Mouse (Mus musculus): ENCODE measurements around the gene Ddx54. TPM values are rescaled to one million over a fixed set of nuclear protein-coding genes. Genes with fewer than 3 reads are reported as not detected.

Ddx54 gene
- polyA plus RNA-seq, 1 experiment from 2014 or later, result 23.2 TPM

GRCm38 (mm10) chr5:120671865-120672264, 59.3 kb downstream of the Ddx54 start:
- H3K27ac ChIP-seq (ENCODE audit: low read depth, low read length), result no peak overlapping the region
- no peak for ATAC-seq (ENCODE audit: low read depth)
- no peaks in the 10 kb centered on the region for H3K4me1 ChIP-seq (ENCODE audit: control insufficient read depth, insufficient read depth, low read length)
- no peak overlapping the region for H3K4me2 ChIP-seq (ENCODE audit: low read depth, low read length)
- 86% methylated on average over 3 of the region's 3 CpGs for WGBS
- H3K27me3 ChIP-seq (ENCODE audit: control insufficient read depth, insufficient read depth, low read length), result no peaks in the 10 kb centered on the region
- H3K4me3 ChIP-seq (ENCODE audit: low read depth, low read length), result no peak overlapping the region
- no peak overlapping the region for H3K9ac ChIP-seq (replicated peaks; ENCODE audit: low read depth, low read length)
- H3K36me3 ChIP-seq (ENCODE audit: control insufficient read depth, insufficient read depth, low read length), result no peaks in the 10 kb centered on the region
- H3K9me3 ChIP-seq (ENCODE audit: control insufficient read depth, low read length), result no peaks in the 10 kb centered on the region

GRCm38 (mm10) chr5:120673626-120674025, 61.1 kb downstream of the Ddx54 start:
- Histone ChIP-seq H3K9ac (replicated peaks; ENCODE audit: low read depth, low read length) (no peak overlapping the region), H3K4me2 (ENCODE audit: low read depth, low read length) (no peak overlapping the region), H3K36me3 (ENCODE audit: control insufficient read depth, insufficient read depth, low read length) (no peaks in the 10 kb centered on the region), H3K9me3 (ENCODE audit: control insufficient read depth, low read length) (no peaks in the 10 kb centered on the region), H3K27me3 (ENCODE audit: control insufficient read depth, insufficient read depth, low read length) (no peaks in the 10 kb centered on the region), H3K4me3 (ENCODE audit: low read depth, low read length) (no peak overlapping the region), H3K27ac (ENCODE audit: low read depth, low read length) (no peak overlapping the region), H3K4me1 (ENCODE audit: control insufficient read depth, insufficient read depth, low read length) (no peaks in the 10 kb centered on the region)
- 15% methylated on average over 12 of the region's 12 CpGs for WGBS
- ATAC-seq (ENCODE audit: low read depth), result no peak

- no peak for ATAC-seq (ENCODE audit: low read depth)
Observed at GRCm38 (mm10) chr5:120674229-120675145, 61.9 kb downstream of the Ddx54 start.

DNA sequence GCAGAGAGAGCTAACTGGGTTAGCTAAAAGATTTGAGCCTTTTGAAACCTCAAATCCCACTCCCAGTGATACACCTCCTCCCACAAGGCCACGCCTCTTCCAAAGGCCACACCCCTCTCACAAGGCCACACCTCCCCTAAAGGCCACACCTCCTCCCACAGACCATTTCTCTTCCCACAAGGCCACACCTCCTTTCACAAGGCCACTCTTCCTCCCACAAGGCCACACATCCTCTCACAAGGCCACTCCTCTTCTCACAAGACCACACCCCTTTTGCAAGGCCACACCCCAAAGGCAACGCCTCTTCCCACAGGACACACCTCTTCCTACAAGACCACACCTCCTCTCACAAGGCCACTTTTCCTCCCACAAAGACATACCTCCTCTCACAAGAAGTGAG, 65.0 kb downstream of the Ddx54 start:
- no peak overlapping the region for H3K27ac ChIP-seq (ENCODE audit: low read depth, low read length)
- H3K27me3 ChIP-seq (ENCODE audit: control insufficient read depth, insufficient read depth, low read length), result no peaks in the 10 kb centered on the region; the same call in 1 of the 2 replicates
- no peak overlapping the region for H3K4me3 ChIP-seq (ENCODE audit: low read depth, low read length)
- 29% methylated on average over 2 of the region's 2 CpGs for WGBS
- peaks cover 15% of the 10 kb centered on the region for H3K4me1 ChIP-seq (ENCODE audit: control insufficient read depth, insufficient read depth, low read length)
- H3K36me3 ChIP-seq (ENCODE audit: control insufficient read depth, insufficient read depth, low read length), result 0 out of 2 replicates have a peak, but pooled peaks cover 3% of the 10 kb centered on the region
- H3K9me3 ChIP-seq (ENCODE audit: control insufficient read depth, low read length), result no peaks in the 10 kb centered on the region
- ATAC-seq (ENCODE audit: low read depth), result no peak
- H3K4me2 ChIP-seq (ENCODE audit: low read depth, low read length), result no peak overlapping the region
- H3K9ac ChIP-seq (replicated peaks; ENCODE audit: low read depth, low read length), result no peak overlapping the region

More at GRCm38 (mm10) chr5:120674229-120675145, 61.9 kb downstream of the Ddx54 start:
- Histone ChIP-seq H3K36me3 (ENCODE audit: control insufficient read depth, insufficient read depth, low read length) (no peaks in the 10 kb centered on the region), H3K4me2 (ENCODE audit: low read depth, low read length) (no peak overlapping the region), H3K27me3 (ENCODE audit: control insufficient read depth, insufficient read depth, low read length) (no peaks in the 10 kb centered on the region), H3K27ac (ENCODE audit: low read depth, low read length) (no peak overlapping the region), H3K9me3 (ENCODE audit: control insufficient read depth, low read length) (no peaks in the 10 kb centered on the region), H3K4me1 (ENCODE audit: control insufficient read depth, insufficient read depth, low read length) (peaks cover 2% of the 10 kb centered on the region; the same call in 1 of the 2 replicates), H3K4me3 (ENCODE audit: low read depth, low read length) (no peak overlapping the region), H3K9ac (replicated peaks; ENCODE audit: low read depth, low read length) (no peak overlapping the region)
- 28% methylated on average over 21 of the region's 21 CpGs for WGBS

Other genes with a start within 250 kb of the Ddx54 start
- gene Lhx5, start 181.0 kb upstream of the Ddx54 start, polyA plus RNA-seq (2014; fragmentation: Nextera tagmentation; extraction: Ambion mirVana), result 27.6 and 28.1 TPM in 2 replicates
- gene Sdsl, start 139.9 kb upstream of the Ddx54 start, polyA plus RNA-seq (2014; fragmentation: Nextera tagmentation; extraction: Ambion mirVana), result 5.8 and 8.3 TPM in 2 replicates
- gene Sds, start 136.2 kb upstream of the Ddx54 start, polyA plus RNA-seq (2014; fragmentation: Nextera tagmentation; extraction: Ambion mirVana), result 0.29 TPM in 1 of 2 replicates, not detected in the other
- gene Plbd2, start 109.1 kb upstream of the Ddx54 start, polyA plus RNA-seq (2014; fragmentation: Nextera tagmentation; extraction: Ambion mirVana), result 30.8 and 30.9 TPM in 2 replicates
- gene Slc8b1, start 101.6 kb upstream of the Ddx54 start, polyA plus RNA-seq (2014; fragmentation: Nextera tagmentation; extraction: Ambion mirVana), result 0.95 and 2.1 TPM in 2 replicates
- 14.8 and 18.5 TPM in 2 replicates for gene Tpcn1, start 24.1 kb upstream of the Ddx54 start, polyA plus RNA-seq (2014; fragmentation: Nextera tagmentation; extraction: Ambion mirVana)
- gene Iqcd, start 23.7 kb upstream of the Ddx54 start, polyA plus RNA-seq (2014; fragmentation: Nextera tagmentation; extraction: Ambion mirVana), result 0.62 and 1.3 TPM in 2 replicates
- 21.6 and 26.5 TPM in 2 replicates for gene Rita1, start 150 bp upstream of the Ddx54 start, polyA plus RNA-seq (2014; fragmentation: Nextera tagmentation; extraction: Ambion mirVana)
- 0.46 TPM in 1 of 2 replicates, not detected in the other for gene Cfap73, start 21.5 kb downstream of the Ddx54 start, polyA plus RNA-seq (2014; fragmentation: Nextera tagmentation; extraction: Ambion mirVana)
- 0.13 and 0.33 TPM in 2 replicates for gene Rasal1, start 36.1 kb downstream of the Ddx54 start, polyA plus RNA-seq (2014; fragmentation: Nextera tagmentation; extraction: Ambion mirVana)
- gene Dtx1, start 99.2 kb downstream of the Ddx54 start, polyA plus RNA-seq (2014; fragmentation: Nextera tagmentation; extraction: Ambion mirVana), result 44.2 and 50.7 TPM in 2 replicates
- gene Oas2, start 137.1 kb downstream of the Ddx54 start, polyA plus RNA-seq (2014; fragmentation: Nextera tagmentation; extraction: Ambion mirVana), result 0.22 TPM in 1 of 2 replicates, not detected in the other
- 0.42 and 0.48 TPM in 2 replicates for gene Oas3, start 164.9 kb downstream of the Ddx54 start, polyA plus RNA-seq (2014; fragmentation: Nextera tagmentation; extraction: Ambion mirVana)
- 0.19 TPM in 1 of 2 replicates, not detected in the other for gene Oas1e, start 182.8 kb downstream of the Ddx54 start, polyA plus RNA-seq (2014; fragmentation: Nextera tagmentation; extraction: Ambion mirVana)
- 0.41 and 0.43 TPM in 2 replicates for gene Oas1c, start 199.8 kb downstream of the Ddx54 start, polyA plus RNA-seq (2014; fragmentation: Nextera tagmentation; extraction: Ambion mirVana)
- not detected in 2 replicates for gene Oas1f, start 234.6 kb downstream of the Ddx54 start, polyA plus RNA-seq (2014; fragmentation: Nextera tagmentation; extraction: Ambion mirVana)
- not detected in 2 replicates for gene Oas1h, start 248.7 kb downstream of the Ddx54 start, polyA plus RNA-seq (2014; fragmentation: Nextera tagmentation; extraction: Ambion mirVana)